Mouse (Mus musculus) cerebellum, postnatal 4 days (tissue): ENCODE data around the gene Psmd6.

Source experiments
- DNase-seq, 2 experiments: peaks; one replicate each; pipeline ENCODE4 v3.0.0; 2022; ENCODE audit warnings: low spot score in 2 of 2, mixed read lengths in 1 of 2

Psmd6 gene

DNA sequence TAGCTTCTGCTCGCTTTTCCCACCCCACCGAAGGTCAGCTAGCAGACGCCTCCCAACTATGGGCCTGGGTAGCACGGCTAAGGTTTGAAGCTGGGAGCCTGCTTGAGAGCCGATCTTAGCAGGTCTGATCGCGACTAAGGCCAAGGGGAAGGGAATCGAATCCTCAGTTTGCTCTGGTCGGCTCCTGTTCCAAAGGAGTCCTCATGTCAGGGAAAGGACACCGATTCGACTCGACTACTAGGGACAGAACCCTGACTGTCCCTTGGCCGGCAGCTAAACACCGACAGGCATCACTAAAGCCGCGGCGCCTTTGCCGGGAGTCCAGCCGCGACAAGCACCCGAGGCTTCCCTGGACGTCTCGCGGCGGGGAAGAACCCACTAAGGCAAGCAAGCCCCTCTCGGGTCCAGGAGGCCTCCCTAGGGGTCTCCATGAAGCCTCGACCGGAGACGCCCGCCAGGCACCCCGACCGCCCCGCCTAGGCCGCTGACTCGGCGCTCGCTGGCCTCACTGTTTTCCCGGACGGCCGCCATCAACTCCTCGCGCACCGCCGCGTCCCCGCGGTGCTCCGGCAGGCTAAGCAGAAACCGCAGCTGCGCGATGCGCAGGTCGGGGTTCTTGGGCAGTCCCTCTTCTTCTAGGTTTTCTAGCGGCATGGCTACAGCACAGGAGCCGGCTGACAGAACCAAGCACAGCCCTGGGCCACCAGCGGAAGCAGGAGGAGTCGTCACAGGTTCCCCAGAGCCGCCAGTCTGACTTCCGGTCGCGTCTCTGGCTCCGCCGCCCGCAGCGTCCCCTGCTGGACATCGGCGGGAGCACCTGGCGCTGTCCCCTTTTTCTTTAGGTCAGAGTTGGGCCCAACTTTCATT is at the start of gene Psmd6:
TSS of gene Psmd6 (minus strand) at position 755 of the 867 bp plus-strand sequence.
- DNase-seq, result peak; percentile 91 to 95

DNA sequence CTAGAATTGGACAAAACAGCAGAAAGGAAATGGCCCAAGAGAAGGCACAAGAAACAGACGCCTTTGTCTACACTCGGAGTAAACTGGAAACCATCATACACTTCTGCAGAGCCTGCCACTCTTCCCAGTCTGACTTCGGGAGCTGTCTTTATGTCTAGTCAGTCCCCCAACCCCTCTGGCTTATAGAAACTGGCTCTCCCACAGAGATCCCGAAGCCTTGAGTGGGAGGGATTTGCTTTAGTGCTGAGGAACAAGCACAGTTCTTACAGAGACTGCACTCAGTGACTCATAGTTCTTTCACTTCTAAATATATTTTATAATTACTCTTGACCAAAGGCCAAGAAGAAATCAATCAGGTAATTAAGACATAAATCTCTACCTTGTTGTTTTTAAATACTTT is 10.1 kb downstream of the Psmd6 start:
- DNase-seq, result no peak

DNA sequence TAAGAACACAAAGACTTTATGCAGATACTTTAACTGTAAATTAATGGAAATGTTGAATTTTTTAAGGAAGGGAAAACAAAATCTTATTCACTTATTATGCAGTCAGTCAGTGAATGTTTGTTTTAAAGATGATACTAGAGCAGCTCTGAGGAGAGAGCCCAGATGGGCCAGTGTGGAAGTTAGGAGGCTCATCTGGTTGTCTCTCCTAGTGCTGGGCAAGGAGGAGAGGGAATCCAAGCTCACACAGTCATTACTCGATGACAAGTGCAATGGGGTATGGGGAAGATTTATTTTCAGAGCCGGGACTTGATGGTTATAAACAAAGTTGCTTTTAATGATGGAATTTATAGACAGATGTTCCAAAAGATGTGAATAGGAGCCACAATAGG is 15.9 kb downstream of the Psmd6 start:
- DNase-seq, result no peak

DNA sequence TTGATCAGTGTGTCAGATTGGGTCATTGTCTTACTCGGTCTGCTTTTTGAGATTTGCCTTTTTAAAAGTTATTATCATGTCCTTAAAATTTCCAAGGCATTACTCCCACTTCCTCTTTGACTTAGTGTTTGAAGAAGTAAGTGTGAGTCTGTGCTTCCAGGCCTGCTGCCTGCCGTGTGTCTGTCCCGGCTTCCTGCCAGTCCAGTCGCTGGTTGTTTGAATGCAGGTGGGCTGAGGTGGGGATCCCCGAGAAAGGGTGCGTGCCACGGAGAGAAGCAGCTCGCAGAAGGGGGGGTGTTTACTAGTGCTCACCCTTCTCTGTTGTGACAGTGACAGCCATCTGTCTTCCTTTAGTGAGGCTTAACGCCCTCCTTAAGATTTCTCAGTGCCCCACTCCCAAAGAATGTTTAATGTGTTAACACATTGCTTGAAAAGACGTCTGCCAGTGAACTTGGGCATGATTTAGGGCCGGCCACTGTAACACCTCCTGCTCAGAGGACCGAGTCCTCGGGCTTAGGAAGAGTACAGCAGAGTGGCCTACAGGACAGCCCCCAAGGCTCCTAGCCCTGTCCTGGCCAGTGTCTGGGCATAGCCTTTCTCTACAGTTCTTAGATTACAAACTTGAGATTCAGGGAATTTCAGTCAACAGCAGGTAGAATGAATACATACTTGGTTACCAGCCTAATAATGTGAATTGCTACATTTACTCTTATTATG is 16.4 kb downstream of the Psmd6 start:
- DNase-seq, result no peak

DNA sequence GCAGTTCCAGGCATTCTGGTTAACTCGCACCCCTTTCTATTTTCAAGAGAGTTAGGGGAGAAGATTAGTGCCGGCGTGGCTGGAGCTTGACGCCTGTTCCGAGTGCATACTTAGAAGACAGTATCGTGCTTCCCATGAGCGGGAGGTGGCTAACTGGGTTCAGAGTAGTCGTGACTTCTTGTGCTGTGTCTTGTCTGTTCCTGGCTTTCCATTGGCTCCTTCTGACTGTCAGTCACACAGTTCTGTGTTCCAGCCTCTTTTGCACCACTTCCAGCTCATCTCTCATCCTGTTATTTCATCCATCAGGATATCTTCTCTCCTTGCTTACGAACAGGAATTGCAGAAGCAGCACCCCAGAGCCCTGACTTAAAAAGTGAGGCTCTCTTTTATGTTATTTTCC is 19.5 kb downstream of the Psmd6 start:
- no peak for DNase-seq

DNA sequence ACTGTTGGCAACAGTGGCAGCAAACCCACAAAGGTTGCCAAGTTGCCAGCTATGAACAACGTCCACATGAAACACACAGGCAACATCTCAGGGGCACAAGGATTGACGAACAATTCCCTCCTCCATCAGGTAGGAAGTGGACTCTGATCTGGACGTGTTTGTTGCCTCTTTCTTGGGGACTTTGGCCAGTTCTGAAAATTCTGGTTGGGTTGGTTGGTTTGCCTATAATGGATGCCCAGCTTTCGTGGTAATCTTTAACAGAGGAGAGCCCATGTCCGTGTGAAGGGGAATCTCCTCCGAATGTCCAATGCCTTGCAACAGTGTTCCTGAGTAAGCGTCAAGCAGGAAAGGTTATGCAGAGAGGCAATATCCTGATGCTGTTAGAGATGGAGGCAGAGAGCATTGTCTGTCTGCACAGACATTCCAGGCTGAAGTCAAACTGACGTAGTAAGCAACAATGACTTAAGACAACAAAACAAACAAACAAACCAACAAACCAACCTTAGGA is 20.0 kb downstream of the Psmd6 start:
- DNase-seq, result no peak

DNA sequence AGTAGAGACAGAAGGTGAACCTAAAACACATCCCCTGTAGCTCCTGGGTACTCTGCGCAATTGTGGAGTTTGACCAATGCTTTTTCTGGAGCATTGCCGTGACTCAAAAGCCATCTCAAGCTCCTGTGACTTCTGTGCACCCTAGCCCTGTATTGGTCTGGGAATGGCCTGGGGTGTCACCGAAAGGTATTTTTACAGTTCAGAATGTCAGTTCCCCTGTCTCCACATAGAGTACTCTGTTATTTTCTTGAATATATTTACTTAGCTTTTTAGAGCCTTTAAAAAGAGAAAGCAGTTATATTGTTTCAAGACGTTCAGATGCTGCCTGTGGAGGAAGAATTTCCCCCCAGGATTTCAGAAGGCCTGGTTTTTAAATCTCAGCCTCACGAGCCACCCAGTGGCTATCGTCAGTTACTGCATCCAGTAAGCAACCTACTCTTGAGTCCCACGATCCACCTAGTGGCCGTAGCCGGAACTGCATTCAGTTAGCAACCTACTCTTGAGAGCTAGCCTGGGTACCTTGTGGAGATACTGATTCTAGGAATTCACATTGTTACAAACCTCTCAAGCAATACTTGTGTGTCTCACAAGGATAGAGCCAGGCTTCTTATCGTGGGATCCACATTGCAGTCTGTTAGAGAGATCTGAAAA is 22.3 kb downstream of the Psmd6 start:
- DNase-seq, result peak; percentile 84 to 91

DNA sequence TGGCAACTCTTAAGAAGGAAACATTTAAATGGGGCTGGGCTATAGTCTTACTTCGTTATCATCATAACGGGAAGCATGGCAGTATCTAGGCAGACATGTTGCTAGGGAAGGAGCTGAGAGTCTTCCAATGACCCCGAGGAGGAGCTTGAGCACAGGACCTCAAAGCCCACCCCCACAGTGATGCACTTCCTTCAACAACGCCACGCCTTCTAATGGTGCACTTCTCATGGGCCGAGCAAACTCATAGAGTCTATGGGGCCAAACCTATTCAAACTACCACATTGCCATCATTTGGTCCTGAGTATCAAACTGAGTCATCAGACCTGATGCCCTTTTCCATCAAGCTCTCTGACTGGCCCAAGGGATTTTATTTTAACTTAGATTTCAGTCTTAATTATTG is 30.2 kb downstream of the Psmd6 start:
- DNase-seq, result no peak

DNA sequence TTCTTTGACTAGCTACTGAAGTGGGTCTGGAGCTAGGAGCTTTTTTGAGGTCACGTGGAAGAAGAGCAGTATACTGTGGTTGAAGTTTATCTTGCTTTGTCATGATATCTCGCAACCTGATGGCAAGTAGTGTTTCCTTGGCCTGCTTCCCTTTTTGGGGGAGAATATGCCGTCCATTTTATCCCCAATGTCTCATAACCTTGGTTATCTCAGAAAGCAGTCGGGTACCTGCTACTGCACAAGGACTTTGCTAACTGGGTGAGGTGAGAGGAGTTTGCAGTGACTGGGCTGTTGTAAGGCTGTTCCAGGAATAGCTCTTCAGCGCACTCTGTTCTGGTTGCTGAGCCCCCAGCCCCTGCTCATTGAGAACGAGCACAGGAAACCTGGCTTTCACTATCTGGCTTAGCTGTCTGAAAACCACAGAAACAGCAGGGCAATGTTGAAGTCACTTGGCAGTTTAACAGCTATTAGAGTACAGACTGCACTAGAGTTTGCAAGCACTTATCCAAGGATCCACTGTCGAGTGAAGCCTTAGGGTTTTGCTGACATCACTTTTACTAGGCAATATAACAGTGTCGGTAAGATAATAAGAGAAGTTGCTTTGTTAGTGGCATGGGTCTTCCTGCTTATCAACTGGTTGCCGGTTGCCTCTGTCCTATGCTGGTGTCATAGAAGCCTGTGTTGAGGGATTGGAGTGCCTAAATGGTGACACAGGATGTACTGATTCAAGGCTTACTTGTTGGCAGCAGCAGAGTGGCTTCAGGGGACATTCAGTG is 32.6 kb downstream of the Psmd6 start:
- no peak for DNase-seq

DNA sequence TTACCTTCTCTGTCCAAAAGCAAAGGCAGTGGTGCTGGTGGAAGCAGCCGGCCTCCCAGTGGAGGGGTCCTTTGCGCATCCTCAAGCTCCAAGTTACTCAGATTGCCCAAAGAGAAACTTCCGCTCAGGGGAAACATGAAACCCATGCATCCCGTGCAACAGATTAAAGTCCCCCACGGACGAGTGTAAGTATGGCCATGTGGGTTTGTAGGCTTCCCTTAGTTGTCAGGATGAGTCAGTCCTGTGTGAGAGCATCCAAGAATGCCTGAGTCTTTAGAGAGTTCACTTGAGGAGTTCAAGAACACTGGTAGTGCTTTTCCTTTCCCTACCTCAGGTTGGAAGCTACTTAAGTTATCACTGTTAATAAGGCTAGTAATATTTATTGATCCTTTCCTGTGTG is 33.4 kb downstream of the Psmd6 start:
- DNase-seq, result no peak

DNA sequence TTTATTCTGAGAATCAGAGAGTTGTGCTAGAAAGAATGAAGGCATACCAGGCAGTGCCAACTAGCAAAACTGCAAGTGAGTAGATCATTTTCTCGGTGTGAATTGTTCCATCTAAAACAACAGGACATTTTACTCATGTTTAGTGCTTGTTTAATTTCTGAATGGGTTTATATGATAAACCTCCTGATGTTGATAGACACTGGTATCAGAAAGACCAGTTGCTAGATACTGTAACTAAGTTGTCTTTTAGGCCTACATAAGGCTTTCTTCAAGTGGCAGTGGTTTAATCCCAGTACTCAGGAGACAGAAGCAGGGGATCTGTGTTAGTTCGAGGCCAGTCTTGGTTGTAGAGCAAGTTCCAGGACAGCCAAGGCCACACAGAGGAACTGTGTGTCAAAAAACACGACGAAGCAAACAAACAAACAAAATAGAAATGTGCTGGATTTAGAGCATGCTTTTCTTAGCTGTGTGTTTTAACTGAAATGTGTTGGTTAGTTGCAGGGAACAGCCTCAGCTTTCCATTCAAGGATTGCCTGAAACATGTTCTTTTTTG is 34.0 kb downstream of the Psmd6 start:
- DNase-seq, result no peak

DNA sequence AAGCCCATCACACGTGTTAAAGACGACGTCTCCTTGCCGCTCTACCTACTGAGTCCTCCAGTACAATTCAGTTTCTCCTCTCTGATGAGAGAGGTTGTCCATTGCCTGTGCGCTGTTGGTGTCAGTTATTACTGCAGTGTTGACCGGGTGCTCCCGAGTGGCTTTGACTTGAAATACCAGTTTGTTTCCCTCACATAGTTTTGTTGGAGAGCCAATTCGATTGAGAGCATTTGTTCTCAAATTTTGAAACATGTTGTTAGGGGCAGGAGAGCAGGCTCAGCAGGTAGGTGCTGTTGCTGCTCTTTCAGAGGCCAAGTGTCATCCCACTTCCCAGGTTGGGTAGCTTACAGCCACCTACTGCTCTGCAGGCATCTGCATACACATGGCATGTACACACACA is 37.0 kb downstream of the Psmd6 start:
- no peak for DNase-seq

DNA sequence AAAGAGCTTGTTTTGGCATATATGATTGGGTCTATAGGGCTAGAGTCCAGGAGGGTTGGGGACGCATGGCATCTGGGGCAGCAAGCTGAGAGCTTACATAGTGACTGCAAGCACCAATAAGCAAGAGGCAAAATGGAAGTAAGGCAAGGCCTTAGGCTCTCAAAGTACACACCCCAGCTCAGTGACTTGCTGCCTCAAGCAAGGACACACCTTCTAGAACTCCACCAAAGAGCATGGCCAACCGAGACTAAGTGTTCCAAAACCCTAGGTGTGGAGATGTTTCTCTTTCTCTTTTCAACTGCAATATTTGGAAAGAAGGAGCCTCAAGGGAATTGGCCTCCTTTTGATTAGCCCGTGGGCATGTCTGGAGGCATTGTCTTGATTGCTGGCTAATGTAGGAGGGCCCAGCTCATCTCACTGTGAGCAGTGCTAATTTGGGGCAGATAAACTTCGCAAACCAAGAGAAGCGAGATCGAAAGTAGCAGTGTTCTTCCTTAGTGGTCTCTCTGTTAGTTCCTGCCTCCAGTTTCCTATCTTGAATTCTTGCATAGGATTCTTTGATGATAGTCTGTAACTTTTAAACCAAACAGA is 40.1 kb downstream of the Psmd6 start:
- DNase-seq, result no peak

DNA sequence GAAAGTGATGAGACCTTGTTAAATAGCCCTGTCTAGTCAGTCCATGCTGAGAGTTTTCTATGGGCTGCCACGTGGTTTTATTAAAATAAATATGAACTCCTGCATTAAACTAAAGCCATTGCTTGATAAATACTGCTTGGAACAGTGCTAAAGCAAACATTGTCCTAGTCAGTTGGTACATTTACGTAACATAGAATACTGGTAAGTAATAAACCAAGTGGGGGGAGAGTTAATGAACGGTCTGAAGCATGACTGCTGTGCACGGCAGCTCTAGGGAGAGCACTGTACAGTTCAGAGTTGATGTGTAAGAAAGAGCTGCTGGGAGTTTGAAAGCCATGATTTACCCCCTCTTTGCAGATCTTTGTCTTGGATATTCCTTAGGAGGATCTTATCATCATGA is 49.3 kb downstream of the Psmd6 start:
- DNase-seq, result no peak

DNA sequence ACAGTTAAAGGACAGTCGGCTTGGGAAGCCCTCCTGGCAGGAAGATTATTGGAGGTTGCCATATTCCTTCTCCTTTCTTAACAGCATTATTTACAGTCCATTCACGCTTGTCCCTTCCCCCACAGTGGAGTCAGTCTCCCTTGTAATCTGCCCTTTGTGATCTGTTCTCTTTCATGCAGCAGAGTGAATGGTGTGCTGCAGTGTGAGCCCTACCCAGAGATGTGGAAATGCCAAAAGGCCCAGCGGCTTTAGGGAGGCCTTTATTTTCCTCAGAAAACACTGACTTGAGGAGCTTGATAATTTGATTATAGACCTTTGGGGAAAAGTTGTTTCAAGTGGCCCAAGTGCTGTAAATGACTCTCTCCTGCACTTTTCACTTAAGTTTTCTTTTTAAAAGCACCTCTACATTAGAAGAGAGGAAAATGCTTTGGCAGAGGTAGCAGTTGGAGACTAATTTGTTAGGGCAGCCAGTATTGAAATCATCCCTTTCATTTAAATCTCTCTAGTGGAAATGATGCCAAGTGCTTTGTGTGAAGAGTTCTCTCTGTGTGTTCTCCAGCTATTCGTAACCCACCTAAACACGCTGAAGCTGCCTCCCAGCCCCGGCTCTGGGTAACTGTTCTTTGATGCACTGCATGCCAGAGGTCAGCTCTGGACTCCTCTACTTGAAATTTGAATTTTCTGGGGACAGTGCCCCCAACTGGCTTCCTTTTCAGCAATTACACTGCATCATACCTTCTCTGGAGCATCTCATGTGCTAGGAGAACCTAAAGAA is 50.1 kb downstream of the Psmd6 start:
- DNase-seq, result no peak

DNA sequence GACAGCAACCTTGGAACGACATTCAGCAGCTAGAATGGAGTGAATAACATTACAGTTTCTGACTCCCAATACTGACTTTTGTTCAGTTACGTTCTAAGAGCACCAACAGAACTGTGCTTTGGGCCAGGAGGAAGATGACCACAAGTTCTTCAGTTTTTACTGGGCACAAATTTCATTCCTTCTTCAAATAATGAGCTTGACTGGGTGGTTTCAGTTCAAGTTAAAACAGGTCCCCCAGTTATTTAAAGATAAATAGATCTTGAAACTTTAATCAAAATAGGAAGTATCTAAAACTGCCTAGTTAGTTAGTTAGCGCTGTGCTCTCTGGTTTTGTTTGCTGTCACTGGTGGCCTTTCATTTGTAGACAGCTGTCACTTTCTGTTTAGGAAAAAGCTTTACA is 52.2 kb downstream of the Psmd6 start:
- no peak for DNase-seq

DNA sequence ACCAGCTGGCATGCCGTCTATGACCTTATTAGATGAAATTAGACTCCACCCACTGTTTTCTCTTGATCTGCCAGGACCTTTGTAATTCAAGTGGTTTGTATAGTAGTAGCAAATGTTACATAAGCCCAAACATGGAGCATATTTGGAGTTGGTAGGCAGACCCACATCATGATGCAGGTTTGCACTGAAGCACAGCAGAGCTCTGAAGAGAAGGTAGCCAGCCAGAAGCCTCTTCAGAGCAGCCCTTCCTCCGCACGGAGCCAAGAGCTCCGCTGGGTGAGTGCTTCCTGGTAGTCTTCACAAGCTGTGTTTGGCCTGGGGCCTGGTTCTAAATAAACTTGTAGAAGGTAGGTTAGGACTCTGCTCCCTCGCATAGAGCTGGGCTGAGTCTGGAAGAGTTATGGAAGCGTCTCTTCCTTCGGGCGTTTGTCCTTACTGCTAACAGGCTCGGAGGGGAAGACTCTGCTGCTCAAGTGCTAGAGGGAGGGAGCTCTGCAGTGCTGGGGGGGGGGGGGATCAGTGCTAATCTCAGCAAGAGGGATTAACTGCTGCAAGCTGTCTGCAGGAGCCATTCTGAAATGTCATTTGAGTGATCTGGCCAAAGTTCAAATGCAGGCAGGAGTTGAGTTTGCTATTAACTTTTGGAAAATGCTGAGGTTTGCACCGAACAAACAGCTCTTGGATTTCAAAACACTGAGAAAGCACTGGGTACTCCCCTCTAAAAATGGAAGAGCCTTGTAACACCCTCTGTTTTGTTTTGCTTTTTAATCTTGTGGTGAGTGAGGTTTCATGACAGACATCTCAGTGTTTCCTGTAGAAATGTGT is 52.9 kb downstream of the Psmd6 start:
- peak in 1 of 2 experiments; percentile 14 for DNase-seq

DNA sequence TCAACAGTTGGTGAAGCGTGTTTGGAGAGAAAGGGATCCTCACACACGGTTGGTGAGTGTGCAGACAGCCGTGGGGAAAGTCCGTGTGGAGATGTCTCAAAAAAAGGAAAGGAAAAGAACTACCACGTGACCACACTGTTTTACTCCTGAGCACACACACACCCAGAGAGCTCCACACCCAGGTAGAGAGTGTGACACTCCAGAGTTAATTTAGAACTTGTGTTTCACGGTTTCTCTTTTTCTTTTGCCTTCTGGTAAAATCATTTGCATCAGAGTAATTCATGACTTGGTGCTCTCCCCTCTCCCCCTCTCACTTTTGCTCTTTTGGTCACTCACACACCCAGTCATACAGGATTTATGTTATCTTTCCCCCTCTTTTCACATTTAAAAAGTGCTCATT is 54.5 kb downstream of the Psmd6 start:
- no peak for DNase-seq

DNA sequence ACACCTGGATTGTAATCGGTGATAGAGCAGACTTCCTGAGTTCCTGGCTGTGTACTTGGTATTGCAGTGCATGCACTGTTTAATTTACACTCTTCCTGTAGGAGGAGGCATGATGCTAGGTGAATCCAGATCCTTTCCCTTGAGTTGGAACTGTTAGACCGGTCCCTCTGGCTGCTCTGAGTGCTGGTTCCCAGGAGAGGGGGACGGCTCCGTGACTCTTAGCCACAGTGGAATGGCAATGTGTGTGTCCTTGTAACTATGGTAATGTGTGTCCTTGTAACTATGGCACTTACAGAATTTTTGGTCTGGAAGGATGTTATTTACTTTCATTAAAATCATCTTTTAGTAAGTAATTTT is 55.7 kb downstream of the Psmd6 start:
- DNase-seq, result no peak
